Mouse (Mus musculus): ENCODE data around the gene Fbrsl1. TPM values are rescaled to one million over a fixed set of nuclear protein-coding genes. Genes with fewer than 3 reads are reported as not detected.

The Fbrsl1 gene
- polyA plus RNA-seq, 1 experiment from 2014 or later, result 23.9 TPM

DNA sequence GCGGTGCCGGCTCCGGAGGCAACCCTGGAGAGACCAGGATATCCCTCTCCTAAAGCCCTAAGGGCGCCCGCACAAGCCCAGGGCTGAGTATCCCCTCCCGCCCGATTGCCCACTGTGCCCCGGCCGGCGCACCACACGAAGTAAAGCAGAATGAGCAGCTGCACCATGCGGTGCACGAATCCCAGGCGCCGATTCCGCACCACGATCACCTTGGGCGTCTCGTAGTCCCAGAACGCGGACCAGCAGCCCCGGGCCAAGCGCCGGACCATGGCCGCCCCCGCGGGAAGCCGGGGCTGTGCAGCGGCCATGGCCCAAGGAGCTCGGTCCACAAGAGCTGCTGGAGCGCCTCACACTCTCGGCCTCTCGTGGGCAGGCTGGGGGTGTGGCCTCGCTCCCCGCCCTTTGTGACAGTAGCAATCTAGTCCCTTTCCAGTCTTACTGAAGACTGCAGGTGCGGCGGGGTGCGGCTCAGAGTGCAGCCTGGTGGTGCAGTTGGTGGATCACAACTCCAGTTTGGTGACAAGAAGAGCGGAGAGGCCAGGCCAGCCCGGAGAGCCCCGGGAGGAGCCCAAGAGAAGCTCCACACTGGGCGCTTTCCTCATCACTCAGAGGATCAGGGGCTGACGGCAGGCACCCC is 105.5 kb downstream of the Fbrsl1 start, which contains the start of gene P2rx2:
Gene P2rx2 (minus strand): TSS at position 565 of the 637 bp plus-strand sequence.
- 1% methylated on average over 43 of the region's 43 CpGs for WGBS
- H3K4me2 ChIP-seq (ENCODE audit: low read length), result peak within 1 kb of the TSS; percentile 94
- no peak within 1 kb of the TSS for H3K27ac ChIP-seq (ENCODE audit: low read length)
- H3K27me3 ChIP-seq (replicated peaks; ENCODE audit: control insufficient read depth, insufficient read depth, low read length), result 0 out of 2 replicates have a peak, but pooled peaks cover 3% of the 10 kb centered on the region
- peak within 1 kb of the TSS; percentile 72 for H3K9ac ChIP-seq (replicated peaks; ENCODE audit: low read depth, low read length)
- peak; percentile 74 for ATAC-seq
- peaks cover 5% of the 10 kb centered on the region; the same call in 1 of the 2 replicates for H3K4me1 ChIP-seq (replicated peaks; ENCODE audit: control insufficient read depth, insufficient read depth, low read length)
- peak within 1 kb of the TSS; percentile 53 for H3K4me3 ChIP-seq (replicated peaks; ENCODE audit: low read length)
- H3K36me3 ChIP-seq (ENCODE audit: control insufficient read depth, insufficient read depth), result no peaks in the 10 kb centered on the region
- no peaks in the 10 kb centered on the region for H3K9me3 ChIP-seq (ENCODE audit: control insufficient read depth, low read length)

DNA sequence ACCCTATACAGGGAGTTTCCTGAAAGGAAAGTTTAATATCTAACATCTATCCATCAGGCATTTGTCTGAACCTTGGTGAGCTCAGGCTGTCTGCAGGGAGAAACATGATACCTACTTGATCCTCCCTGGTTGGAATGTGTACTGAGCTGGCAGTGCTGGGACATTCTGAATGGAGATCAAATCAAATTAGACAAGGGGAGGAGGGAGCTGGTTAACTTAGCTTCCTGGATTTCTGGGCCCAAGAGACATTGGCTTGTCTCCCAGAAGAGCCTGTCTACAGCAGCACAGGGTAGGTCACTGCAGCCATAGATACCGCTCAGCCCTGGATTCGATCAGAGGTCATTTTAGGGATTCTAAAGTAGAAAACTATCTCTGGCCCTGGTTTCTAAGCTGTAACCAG is 109.5 kb downstream of the Fbrsl1 start:
- WGBS, result 95% methylated on average over 2 of the region's 2 CpGs
- no peak for ATAC-seq
- H3K4me2 ChIP-seq (ENCODE audit: low read length), result no peak overlapping the region
- peaks cover 5% of the 10 kb centered on the region; the same call in 1 of the 2 replicates for H3K4me1 ChIP-seq (replicated peaks; ENCODE audit: control insufficient read depth, insufficient read depth, low read length)
- no peak overlapping the region for H3K4me3 ChIP-seq (replicated peaks; ENCODE audit: low read length)
- H3K9ac ChIP-seq (replicated peaks; ENCODE audit: low read depth, low read length), result no peak overlapping the region
- no peak overlapping the region for H3K27ac ChIP-seq (ENCODE audit: low read length)
- H3K9me3 ChIP-seq (ENCODE audit: control insufficient read depth, low read length), result no peaks in the 10 kb centered on the region
- 0 out of 2 replicates have a peak, but pooled peaks cover 3% of the 10 kb centered on the region for H3K27me3 ChIP-seq (replicated peaks; ENCODE audit: control insufficient read depth, insufficient read depth, low read length)
- H3K36me3 ChIP-seq (ENCODE audit: control insufficient read depth, insufficient read depth), result no peaks in the 10 kb centered on the region

DNA sequence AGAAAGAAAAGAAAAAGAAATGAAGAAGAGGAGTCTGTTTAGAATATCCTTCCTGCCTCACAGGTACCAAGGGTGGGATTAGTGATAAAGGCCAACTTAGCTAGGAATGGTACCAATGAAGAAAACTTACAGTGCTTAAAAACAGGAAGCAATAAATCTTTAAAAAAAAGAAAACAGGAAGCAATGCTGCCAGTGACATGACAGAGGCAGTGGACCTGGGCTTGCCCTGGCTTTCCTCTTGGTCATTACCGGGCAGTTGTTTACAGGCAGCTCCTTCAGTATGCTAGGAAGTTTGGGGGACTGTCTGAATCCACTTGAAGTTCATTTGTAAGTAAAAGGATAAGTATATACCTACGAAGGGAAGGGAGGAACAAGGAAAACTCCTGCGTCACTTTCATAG is 117.8 kb downstream of the Fbrsl1 start:
- no peak for ATAC-seq
- Histone ChIP-seq H3K27me3 (replicated peaks; ENCODE audit: control insufficient read depth, insufficient read depth, low read length) (no peaks in the 10 kb centered on the region), H3K9ac (replicated peaks; ENCODE audit: low read depth, low read length) (no peak overlapping the region), H3K9me3 (ENCODE audit: control insufficient read depth, low read length) (no peaks in the 10 kb centered on the region), H3K4me2 (ENCODE audit: low read length) (no peak overlapping the region), H3K4me1 (replicated peaks; ENCODE audit: control insufficient read depth, insufficient read depth, low read length) (no peaks in the 10 kb centered on the region), H3K27ac (ENCODE audit: low read length) (no peak overlapping the region), H3K4me3 (replicated peaks; ENCODE audit: low read length) (no peak overlapping the region), H3K36me3 (ENCODE audit: control insufficient read depth, insufficient read depth) (peaks cover 2% of the 10 kb centered on the region; the same call in 1 of the 2 replicates)
- WGBS, result 91% methylated on average over 3 of the region's 3 CpGs

- H3K4me3 ChIP-seq (replicated peaks; ENCODE audit: low read length), result no peak overlapping the region
- WGBS, result 80% methylated on average over 3 of the region's 3 CpGs
- H3K9ac ChIP-seq (replicated peaks; ENCODE audit: low read depth, low read length), result no peak overlapping the region
Observed at GRCm38 (mm10) chr5:110313127-110313526, 135.2 kb downstream of the Fbrsl1 start.

More at GRCm38 (mm10) chr5:110313127-110313526, 135.2 kb downstream of the Fbrsl1 start:
- no peak for ATAC-seq
- Histone ChIP-seq H3K27ac (ENCODE audit: low read length) (no peak overlapping the region), H3K4me1 (replicated peaks; ENCODE audit: control insufficient read depth, insufficient read depth, low read length) (no peaks in the 10 kb centered on the region), H3K4me2 (ENCODE audit: low read length) (no peak overlapping the region), H3K9me3 (ENCODE audit: control insufficient read depth, low read length) (no peaks in the 10 kb centered on the region), H3K36me3 (ENCODE audit: control insufficient read depth, insufficient read depth) (0 out of 2 replicates have a peak, but pooled peaks cover 4% of the 10 kb centered on the region), H3K27me3 (replicated peaks; ENCODE audit: control insufficient read depth, insufficient read depth, low read length) (no peaks in the 10 kb centered on the region)

Other genes with a start within 250 kb of the Fbrsl1 start
- gene Ankle2, start 217.5 kb downstream of the Fbrsl1 start, polyA plus RNA-seq (2015; fragmentation: Nextera tagmentation; extraction: Ambion mirVana), result 25.2 and 29.1 TPM in 2 replicates
- gene Pgam5, start 178.6 kb downstream of the Fbrsl1 start, polyA plus RNA-seq (2015; fragmentation: Nextera tagmentation; extraction: Ambion mirVana), result 101 and 108 TPM in 2 replicates
- gene Pxmp2, start 162.3 kb downstream of the Fbrsl1 start, polyA plus RNA-seq (2015; fragmentation: Nextera tagmentation; extraction: Ambion mirVana), result 5.3 and 7.3 TPM in 2 replicates
- 12.4 and 13.7 TPM in 2 replicates for gene Pole, start 162.2 kb downstream of the Fbrsl1 start, polyA plus RNA-seq (2015; fragmentation: Nextera tagmentation; extraction: Ambion mirVana)
- gene P2rx2, start 105.3 kb downstream of the Fbrsl1 start, polyA plus RNA-seq (2015; fragmentation: Nextera tagmentation; extraction: Ambion mirVana), result 7.6 and 7.7 TPM in 2 replicates
- gene Lrcol1, start 103.8 kb downstream of the Fbrsl1 start, polyA plus RNA-seq (2015; fragmentation: Nextera tagmentation; extraction: Ambion mirVana), result not detected in 2 replicates
- 13.9 and 15.5 TPM in 2 replicates for gene Galnt9, start 95.9 kb upstream of the Fbrsl1 start, polyA plus RNA-seq (2015; fragmentation: Nextera tagmentation; extraction: Ambion mirVana)
- gene Noc4l, start 204.9 kb upstream of the Fbrsl1 start, polyA plus RNA-seq (2015; fragmentation: Nextera tagmentation; extraction: Ambion mirVana), result 49.6 and 53.9 TPM in 2 replicates
- gene Ddx51, start 204.9 kb upstream of the Fbrsl1 start, polyA plus RNA-seq (2015; fragmentation: Nextera tagmentation; extraction: Ambion mirVana), result 17.8 and 23.2 TPM in 2 replicates

All from forebrain, embryonic 16.5 days (tissue).